In genomic region chr6:52102699-52103098, GRCm38 (mm10) we compare ENCODE assay signal across 12 mouse cellular contexts. TPM values are rescaled to one million over a fixed set of nuclear protein-coding genes. Genes with fewer than 3 reads are reported as not detected.
DNase-seq lines count a peak whose midpoint lies in the region; ATAC-seq and TF ChIP-seq lines count a peak whose summit lies in the region.
"Had no signal": no experiment of that assay in that cellular context is flagged by ENCODE, and none has a peak within 500 bp of the region (broad histone marks: within the 10 kb centered on the region; RNA-seq: fewer than 3 reads in every experiment).

No protein-coding gene starts in this region.

- no peak overlapping the region for H3K4me3 ChIP-seq in hindbrain, embryonic 10.5 days
- H3K4me3 ChIP-seq in hindbrain, embryonic 16.5 days (ENCODE audit: low read length), result no peak overlapping the region
- peak overlapping the region; percentile 78 for H3K4me3 ChIP-seq in E14TG2a.4 (replicated peaks; ENCODE audit: low read length)
- H3K4me3 ChIP-seq: embryonic facial prominence, embryonic 13.5 days; hindbrain, embryonic 15.5 days; liver, embryonic 13.5 days had no signal

- peak; percentile 32 for DNase-seq in hindbrain, embryonic 10.5 days (ENCODE audit: low spot score)
- DNase-seq in NIH3T3 (ENCODE audit: low read depth), result peak; percentile 44
- peak; percentile 43 for DNase-seq in lung, postnatal 10 days
- no peak for DNase-seq in retina, embryonic 14.5 days (ENCODE audit: low spot score)
- no peak for DNase-seq in thymus, adult 18-20 months
- DNase-seq in layer of hippocampus, adult 8-10 months (ENCODE audit: low spot score in 2 of 2), result no peak
- DNase-seq: liver, embryonic 13.5 days had no signal

- no peak for ATAC-seq in hindbrain, embryonic 16.5 days

- no peaks in the 10 kb centered on the region for H3K9me3 ChIP-seq in hindbrain, embryonic 10.5 days
- no peaks in the 10 kb centered on the region for H3K9me3 ChIP-seq in hindbrain, embryonic 16.5 days (ENCODE audit: control insufficient read depth, low read length)
- no peaks in the 10 kb centered on the region for H3K9me3 ChIP-seq in E14TG2a.4 (ENCODE audit: low read length)
- H3K9me3 ChIP-seq: embryonic facial prominence, embryonic 13.5 days; hindbrain, embryonic 15.5 days; liver, embryonic 13.5 days had no signal

- 40% methylated on average over 8 of the region's 8 CpGs for WGBS in hindbrain, embryonic 10.5 days
- 30% methylated on average over 8 of the region's 8 CpGs for WGBS in hindbrain, embryonic 16.5 days

- peaks cover 6% of the 10 kb centered on the region; the same call in 1 of the 2 replicates for H3K27me3 ChIP-seq in hindbrain, embryonic 10.5 days (ENCODE audit: insufficient read depth, poor library complexity, severe bottlenecking)
- H3K27me3 ChIP-seq in hindbrain, embryonic 16.5 days (replicated peaks; ENCODE audit: control insufficient read depth, insufficient read depth, low read length), result no peaks in the 10 kb centered on the region; the same call in 1 of the 2 replicates
- H3K27me3 ChIP-seq in E14TG2a.4 (ENCODE audit: insufficient read depth, low read length), result no peaks in the 10 kb centered on the region
- H3K27me3 ChIP-seq: hindbrain, embryonic 15.5 days had no signal

- H3K9ac ChIP-seq in hindbrain, embryonic 16.5 days (ENCODE audit: low read depth, low read length), result no peak overlapping the region
- H3K9ac ChIP-seq: embryonic facial prominence, embryonic 13.5 days; hindbrain, embryonic 15.5 days; liver, embryonic 13.5 days had no signal

- H3K36me3 ChIP-seq in hindbrain, embryonic 10.5 days, result no peaks in the 10 kb centered on the region
- H3K36me3 ChIP-seq in hindbrain, embryonic 16.5 days (ENCODE audit: control insufficient read depth, insufficient read depth, low read length), result no peaks in the 10 kb centered on the region
- H3K36me3 ChIP-seq in E14TG2a.4 (ENCODE audit: insufficient read depth, low read length), result peaks cover 11% of the 10 kb centered on the region
- H3K36me3 ChIP-seq: embryonic facial prominence, embryonic 13.5 days; hindbrain, embryonic 15.5 days; liver, embryonic 13.5 days had no signal

- TF ChIP-seq CTCF in E14TG2a.4 (conservative IDR thresholded peaks at IDR 0.05; ENCODE audit: low read length), result no peak

- no peak overlapping the region for H3K4me2 ChIP-seq in hindbrain, embryonic 16.5 days (ENCODE audit: low read length)
- H3K4me2 ChIP-seq: embryonic facial prominence, embryonic 13.5 days; hindbrain, embryonic 15.5 days; liver, embryonic 13.5 days had no signal

- peaks cover 30% of the 10 kb centered on the region for H3K4me1 ChIP-seq in hindbrain, embryonic 10.5 days (replicated peaks)
- peaks cover 6% of the 10 kb centered on the region; the same call in 1 of the 2 replicates for H3K4me1 ChIP-seq in hindbrain, embryonic 16.5 days (ENCODE audit: control insufficient read depth, insufficient read depth, low read depth, low read length)
- H3K4me1 ChIP-seq in E14TG2a.4 (replicated peaks; ENCODE audit: low read depth, low read length), result peaks cover 46% of the 10 kb centered on the region
- H3K4me1 ChIP-seq: embryonic facial prominence, embryonic 13.5 days; liver, embryonic 13.5 days had no signal

- H3K27ac ChIP-seq in hindbrain, embryonic 10.5 days, result no peak overlapping the region
- no peak overlapping the region for H3K27ac ChIP-seq in hindbrain, embryonic 16.5 days (ENCODE audit: low read depth, low read length)
- H3K27ac ChIP-seq: embryonic facial prominence, embryonic 13.5 days; hindbrain, embryonic 15.5 days; liver, embryonic 13.5 days had no signal

RNA-seq across cellular contexts. Expression of gene Hoxa1, which starts 55.4 kb away (rescaled TPM):
- 0.77 and 1.4 TPM in 2 replicates for polyA plus RNA-seq in hindbrain, embryonic 10.5 days (2016; fragmentation: Nextera tagmentation; extraction: Ambion mirVana)
- polyA plus RNA-seq in hindbrain, embryonic 16.5 days (2015; fragmentation: Nextera tagmentation; extraction: Ambion mirVana), result 1.8 and 2.0 TPM in 2 replicates
- total RNA-seq in layer of hippocampus, adult 8-10 months (2022), result not detected
- total RNA-seq: MEL had no signal

Comparison
In these comparisons a context has a peak if more than half of its experiments do, and no peak if none do; other contexts are left out.
1. DNase-seq: peak in hindbrain, embryonic 10.5 days (single experiment), NIH3T3 (single experiment) and lung, postnatal 10 days (single experiment); none in retina, embryonic 14.5 days (single experiment), thymus, adult 18-20 months (0 of 2) and layer of hippocampus, adult 8-10 months (0 of 2).